Mouse (Mus musculus): ENCODE data around the gene Olfr531.

Gene Olfr531

GRCm38 (mm10) chr7:140402818-140403217 is at the start of gene Olfr531:
Olfr531 (minus strand) TSS chr7:140402918.
- no peak for ATAC-seq (ENCODE audit: low TSS enrichment)

- no peak for ATAC-seq (ENCODE audit: low TSS enrichment)
Observed at GRCm38 (mm10) chr7:140443141-140443540, 40.4 kb upstream of the Olfr531 start.

- no peak for ATAC-seq (ENCODE audit: low TSS enrichment)
Observed at GRCm38 (mm10) chr7:140421539-140421938, 18.8 kb upstream of the Olfr531 start, which contains the start of gene Olfr532. Olfr532 (minus strand) TSS chr7:140421639.

- ATAC-seq (ENCODE audit: low TSS enrichment) = no peak
Observed at GRCm38 (mm10) chr7:140376911-140377310, 25.8 kb downstream of the Olfr531 start.

DNA sequence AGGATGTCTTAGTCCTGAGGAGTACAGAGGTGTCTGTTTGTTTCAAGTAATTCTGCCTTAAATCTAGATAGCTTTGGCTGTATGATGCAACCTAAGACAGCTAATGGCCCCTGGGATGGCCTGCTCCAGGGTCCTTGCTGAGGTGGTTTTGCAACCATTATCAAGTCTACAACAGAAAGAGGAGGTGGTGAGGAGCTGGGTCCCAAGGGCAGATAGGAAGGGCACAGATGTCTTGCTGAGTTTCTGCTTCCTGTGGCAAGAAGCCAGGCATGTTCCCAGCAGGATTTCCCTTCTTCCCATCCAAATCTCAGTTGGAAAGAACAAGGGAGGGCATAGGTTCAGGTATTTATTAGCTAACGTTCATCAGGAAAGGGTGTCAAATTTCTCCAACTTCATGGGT is 26.5 kb downstream of the Olfr531 start, which contains the start of gene Olfr530:
Gene Olfr530, minus strand, starts transcription at position 101 of the 400 bp plus-strand sequence.
- ATAC-seq (ENCODE audit: low TSS enrichment) = no peak

DNA sequence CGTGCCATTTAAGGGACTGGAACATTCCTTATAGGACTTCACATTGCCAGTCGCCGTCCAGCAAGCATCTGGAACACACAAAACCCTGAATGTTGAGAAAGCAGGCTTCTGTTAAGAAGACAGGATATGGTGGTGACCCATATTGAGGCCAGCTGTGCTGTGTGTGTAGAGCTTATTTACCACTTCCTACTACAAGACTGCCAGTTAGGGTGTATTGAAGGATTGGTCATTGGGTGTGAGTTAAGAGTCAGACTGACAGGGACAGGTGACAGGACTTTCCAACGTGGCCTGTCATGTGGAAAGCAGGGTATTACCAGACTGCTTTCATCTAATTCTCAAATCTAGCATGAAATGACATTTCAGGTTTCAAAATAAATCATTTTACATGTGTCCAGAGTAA is 28.4 kb downstream of the Olfr531 start:
- no peak for ATAC-seq (ENCODE audit: low TSS enrichment)

DNA sequence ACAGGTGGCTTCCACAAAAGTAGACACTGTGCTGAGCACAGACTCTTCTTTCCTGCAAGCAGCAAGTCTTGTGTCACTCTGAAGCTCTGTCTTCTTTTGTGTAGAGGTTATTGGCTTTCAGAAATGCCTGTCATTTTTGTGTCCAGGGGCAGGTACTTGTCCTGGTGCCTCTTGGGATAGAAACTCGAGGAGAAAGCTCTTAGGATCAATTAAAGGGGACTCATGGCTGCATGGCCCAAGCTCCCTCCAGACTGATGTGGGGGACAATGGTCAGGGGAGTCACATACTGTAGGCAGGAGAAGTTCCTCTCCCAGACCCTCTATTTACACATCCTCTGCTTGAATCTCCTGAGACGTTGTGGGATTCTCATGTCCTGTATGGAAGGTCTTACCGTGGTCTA is 41.1 kb downstream of the Olfr531 start, which contains the start of gene Olfr60:
Gene Olfr60, minus strand, starts transcription at position 101 of the 400 bp plus-strand sequence.
- no peak for ATAC-seq (ENCODE audit: low TSS enrichment)

Data from frontal cortex, adult (tissue).